Mouse (Mus musculus): ENCODE results near the gene Hist1h4f. TPM values are rescaled to one million over a fixed set of nuclear protein-coding genes. Genes with fewer than 3 reads are reported as not detected.
"Not testable (repeated sequence)": the region's sequence is repeated elsewhere in the genome, so short reads cannot be mapped to it uniquely, and the experiment has no call there.

The Hist1h4f gene
- total RNA-seq, 2 experiments from 2014 or later, result 168 to 177 TPM

GRCm38 (mm10) chr13:23576906-23577639 is 25.6 kb upstream of the Hist1h4f start:
- DNase-seq (ENCODE audit: low spot score in 2 of 2), result no peak

- no peak for DNase-seq (ENCODE audit: low spot score in 2 of 2)
Observed at GRCm38 (mm10) chr13:23576351-23576881, 25.0 kb upstream of the Hist1h4f start.

- not testable (repeated sequence) for DNase-seq (ENCODE audit: low spot score in 2 of 2)
Observed at GRCm38 (mm10) chr13:23575864-23576313, 24.4 kb upstream of the Hist1h4f start.

GRCm38 (mm10) chr13:23575271-23575851 is 23.9 kb upstream of the Hist1h4f start, which contains the start of gene Hist1h3d:
Gene Hist1h3d, plus strand, starts transcription at chr13:23575763.
- DNase-seq (ENCODE audit: low spot score in 2 of 2), result peak; percentile 53 to 71

- not testable (repeated sequence) for DNase-seq (ENCODE audit: low spot score in 2 of 2)
Observed at GRCm38 (mm10) chr13:23574546-23575170, 23.2 kb upstream of the Hist1h4f start.

- peak; percentile 79 to 89 for DNase-seq (ENCODE audit: low spot score in 2 of 2)
Observed at GRCm38 (mm10) chr13:23573898-23574524, 22.6 kb upstream of the Hist1h4f start, which contains the start of the genes Hist1h2bf and Hist1h2ad. Gene Hist1h2bf, minus strand, starts transcription at chr13:23574196. Gene Hist1h2ad, plus strand, starts transcription at chr13:23574381.

- not testable (repeated sequence) for DNase-seq (ENCODE audit: low spot score in 2 of 2)
Observed at GRCm38 (mm10) chr13:23573034-23573897, 21.8 kb upstream of the Hist1h4f start.

GRCm38 (mm10) chr13:23572218-23573033 is 21.0 kb upstream of the Hist1h4f start:
- no peak for DNase-seq (ENCODE audit: low spot score in 2 of 2)

GRCm38 (mm10) chr13:23571504-23572217 is 20.2 kb upstream of the Hist1h4f start:
- not testable (repeated sequence) for DNase-seq (ENCODE audit: low spot score in 2 of 2)

- peak; percentile 50 to 73 for DNase-seq (ENCODE audit: low spot score in 2 of 2)
Observed at GRCm38 (mm10) chr13:23571022-23571503, 19.6 kb upstream of the Hist1h4f start, which contains the start of the genes Hist1h2ae and Hist1h2bg. Gene Hist1h2ae, minus strand, starts transcription at chr13:23571220. Gene Hist1h2bg, plus strand, starts transcription at chr13:23571396.

- not testable (repeated sequence) for DNase-seq (ENCODE audit: low spot score in 2 of 2)
Observed at GRCm38 (mm10) chr13:23570261-23571021, 19.0 kb upstream of the Hist1h4f start.

GRCm38 (mm10) chr13:23564482-23564881 is 13.0 kb upstream of the Hist1h4f start:
- DNase-seq (ENCODE audit: low spot score in 2 of 2), result no peak

GRCm38 (mm10) chr13:23562699-23563462 is 11.4 kb upstream of the Hist1h4f start:
- DNase-seq (ENCODE audit: low spot score in 2 of 2), result peak in 1 of 2 experiments; percentile 38

- DNase-seq (ENCODE audit: low spot score in 2 of 2), result peak; percentile 85 to 92
Observed at GRCm38 (mm10) chr13:23561883-23562659, 10.6 kb upstream of the Hist1h4f start, which contains the start of gene Hist1h3e. Gene Hist1h3e, minus strand, starts transcription at chr13:23562369.

GRCm38 (mm10) chr13:23561531-23561882 is 10.1 kb upstream of the Hist1h4f start:
- not testable (repeated sequence) for DNase-seq (ENCODE audit: low spot score in 2 of 2)

- not testable (repeated sequence) for DNase-seq (ENCODE audit: low spot score in 2 of 2)
Observed at GRCm38 (mm10) chr13:23560699-23561098, 9.3 kb upstream of the Hist1h4f start.
